ENCODE assay signal across 8 mouse cellular contexts in genomic region chr16:26105115-26105974, GRCm38 (mm10). TPM values are rescaled to one million over a fixed set of nuclear protein-coding genes. Genes with fewer than 3 reads are reported as not detected.
DNase-seq lines count a peak whose midpoint lies in the region; ATAC-seq and TF ChIP-seq lines count a peak whose summit lies in the region.

Gene P3h2, minus strand, starts transcription at chr16:26105784.

- under 1% methylated on average over 101 of the region's 101 CpGs for WGBS in heart, embryonic 12.5 days
- WGBS in kidney, embryonic 15.5 days: under 1% methylated on average over 89 of the region's 101 CpGs
- WGBS in limb, embryonic 15.5 days: under 1% methylated on average over 85 of the region's 101 CpGs
- under 1% methylated on average over 84 of the region's 101 CpGs for WGBS in midbrain, embryonic 16.5 days

- no peak for ATAC-seq in megakaryocyte, adult 5-6 weeks (ENCODE audit: poor library complexity, severe bottlenecking)
- peak; percentile 87 for ATAC-seq in heart, embryonic 12.5 days (ENCODE audit: insufficient number of reproducible peaks, low FRiP score)
- peak; percentile 96 for ATAC-seq in kidney, embryonic 15.5 days (replicated peaks; ENCODE audit: low FRiP score)
- peak; percentile 86 for ATAC-seq in limb, embryonic 15.5 days (ENCODE audit: insufficient number of reproducible peaks, low FRiP score, low TSS enrichment, low read depth)
- peak; percentile 96 for ATAC-seq in midbrain, embryonic 16.5 days

- peak; percentile 46; the same call in 1 of the 2 replicates for TF ChIP-seq CTCF in embryonic fibroblast, embryonic 13.5 days (IDR thresholded peaks at IDR 0.05; ENCODE audit: borderline replicate concordance, insufficient read depth, low read length)

- peaks cover 66% of the 10 kb centered on the region for H3K4me1 ChIP-seq in megakaryocyte, embryonic 14.5 days
- peaks cover 6% of the 10 kb centered on the region for H3K4me1 ChIP-seq in embryonic fibroblast, embryonic 13.5 days (ENCODE audit: control insufficient read depth, insufficient read depth, low read length)
- peaks cover 39% of the 10 kb centered on the region for H3K4me1 ChIP-seq in heart, embryonic 12.5 days (replicated peaks)
- peaks cover 18% of the 10 kb centered on the region for H3K4me1 ChIP-seq in kidney, embryonic 15.5 days
- H3K4me1 ChIP-seq in limb, embryonic 15.5 days: peaks cover 18% of the 10 kb centered on the region
- H3K4me1 ChIP-seq in midbrain, embryonic 16.5 days (ENCODE audit: control insufficient read depth, insufficient read depth, low read length): peaks cover 4% of the 10 kb centered on the region; the same call in 1 of the 2 replicates

- no peak within 1 kb of the TSS for H3K27ac ChIP-seq in embryonic fibroblast, embryonic 13.5 days (ENCODE audit: insufficient read depth, low read length)
- peak within 1 kb of the TSS; percentile 90 for H3K27ac ChIP-seq in heart, embryonic 12.5 days (ENCODE audit: poor library complexity, severe bottlenecking)
- peak within 1 kb of the TSS; percentile 85 for H3K27ac ChIP-seq in kidney, embryonic 15.5 days
- peak within 1 kb of the TSS; percentile 90 for H3K27ac ChIP-seq in limb, embryonic 15.5 days
- H3K27ac ChIP-seq in midbrain, embryonic 16.5 days (ENCODE audit: low read length): peak within 1 kb of the TSS; percentile 61

- H3K4me2 ChIP-seq in heart, embryonic 12.5 days: peak within 1 kb of the TSS; percentile 73
- H3K4me2 ChIP-seq in kidney, embryonic 15.5 days: peak within 1 kb of the TSS; percentile 92
- peak within 1 kb of the TSS; percentile 63 for H3K4me2 ChIP-seq in limb, embryonic 15.5 days
- H3K4me2 ChIP-seq in midbrain, embryonic 16.5 days (ENCODE audit: low read length): peak within 1 kb of the TSS; percentile 89

- TF ChIP-seq POLR2A in embryonic fibroblast, embryonic 13.5 days (IDR thresholded peaks at IDR 0.05; ENCODE audit: low read depth, low read length): no peak

- DNase-seq in testis, postnatal 10 days (ENCODE audit: low spot score): peak; percentile 69

- H3K27me3 ChIP-seq in megakaryocyte, embryonic 14.5 days (replicated peaks): peaks cover 7% of the 10 kb centered on the region
- H3K27me3 ChIP-seq in heart, embryonic 12.5 days (replicated peaks): no peaks in the 10 kb centered on the region
- H3K27me3 ChIP-seq in kidney, embryonic 15.5 days: peaks cover 4% of the 10 kb centered on the region; the same call in 1 of the 2 replicates
- 0 out of 2 replicates have a peak, but pooled peaks cover 5% of the 10 kb centered on the region for H3K27me3 ChIP-seq in limb, embryonic 15.5 days
- peaks cover 2% of the 10 kb centered on the region; the same call in 1 of the 2 replicates for H3K27me3 ChIP-seq in midbrain, embryonic 16.5 days (ENCODE audit: control insufficient read depth, insufficient read depth, low read depth, low read length)

- H3K9ac ChIP-seq in heart, embryonic 12.5 days: peak within 1 kb of the TSS; percentile 89
- H3K9ac ChIP-seq in kidney, embryonic 15.5 days: peak within 1 kb of the TSS; percentile 63
- H3K9ac ChIP-seq in limb, embryonic 15.5 days: peak within 1 kb of the TSS; percentile 62
- peak within 1 kb of the TSS; percentile 86 for H3K9ac ChIP-seq in midbrain, embryonic 16.5 days (ENCODE audit: low read depth, low read length)

- H3K36me3 ChIP-seq in megakaryocyte, embryonic 14.5 days (replicated peaks; ENCODE audit: low read length): no peaks in the 10 kb centered on the region
- no peaks in the 10 kb centered on the region for H3K36me3 ChIP-seq in heart, embryonic 12.5 days
- no peaks in the 10 kb centered on the region for H3K36me3 ChIP-seq in kidney, embryonic 15.5 days
- H3K36me3 ChIP-seq in limb, embryonic 15.5 days: no peaks in the 10 kb centered on the region
- H3K36me3 ChIP-seq in midbrain, embryonic 16.5 days (ENCODE audit: control insufficient read depth, insufficient read depth, low read length): no peaks in the 10 kb centered on the region

- H3K9me3 ChIP-seq in megakaryocyte, embryonic 14.5 days: peaks cover 8% of the 10 kb centered on the region; the same call in 1 of the 2 replicates
- peaks cover 7% of the 10 kb centered on the region; the same call in 1 of the 2 replicates for H3K9me3 ChIP-seq in heart, embryonic 12.5 days (replicated peaks)
- no peaks in the 10 kb centered on the region for H3K9me3 ChIP-seq in kidney, embryonic 15.5 days (replicated peaks)
- H3K9me3 ChIP-seq in limb, embryonic 15.5 days: no peaks in the 10 kb centered on the region
- H3K9me3 ChIP-seq in midbrain, embryonic 16.5 days (replicated peaks; ENCODE audit: control insufficient read depth, low read length, poor library complexity, severe bottlenecking): no peaks in the 10 kb centered on the region

- peak within 1 kb of the TSS; percentile 99 for H3K4me3 ChIP-seq in megakaryocyte, embryonic 14.5 days (replicated peaks)
- peak within 1 kb of the TSS; percentile 45 for H3K4me3 ChIP-seq in embryonic fibroblast, embryonic 13.5 days (ENCODE audit: insufficient read depth, low read length)
- peak within 1 kb of the TSS; percentile 85 for H3K4me3 ChIP-seq in heart, embryonic 12.5 days
- H3K4me3 ChIP-seq in kidney, embryonic 15.5 days (replicated peaks): peak within 1 kb of the TSS; percentile 74
- peak within 1 kb of the TSS; percentile 71 for H3K4me3 ChIP-seq in limb, embryonic 15.5 days
- H3K4me3 ChIP-seq in midbrain, embryonic 16.5 days (ENCODE audit: low read depth, low read length): peak within 1 kb of the TSS; percentile 81

RNA-seq across cellular contexts. Expression of gene P3h2, which starts in this region (rescaled TPM):
- polyA plus RNA-seq in megakaryocyte, embryonic 14.5 days (2012; ENCODE audit: insufficient read depth, low replicate concordance): 2.4 and 7.0 TPM in 2 replicates
- 0.16 TPM in 1 of 2 replicates, not detected in the other for total RNA-seq in megakaryocyte, adult 5-6 weeks (2015)
- total RNA-seq in megakaryocyte, adult 5-6 weeks (2017): not detected in 2 replicates
- 4.1 and 4.8 TPM in 2 replicates for polyA plus RNA-seq in embryonic fibroblast, embryonic 13.5 days (2011; ENCODE audit: insufficient read length, low read depth, missing spikeins)
- polyA plus RNA-seq in heart, embryonic 12.5 days (2016; fragmentation: Nextera tagmentation; extraction: Ambion mirVana): 16.5 and 17.7 TPM in 2 replicates
- polyA plus RNA-seq in kidney, embryonic 15.5 days (2015; fragmentation: Nextera tagmentation; extraction: Ambion mirVana): 7.5 and 8.7 TPM in 2 replicates
- 4.8 TPM in 2 replicates for polyA plus RNA-seq in limb, embryonic 15.5 days (2015; fragmentation: Nextera tagmentation; extraction: Ambion mirVana)
- polyA plus RNA-seq in midbrain, embryonic 16.5 days (2015; fragmentation: Nextera tagmentation; extraction: Ambion mirVana): 0.62 and 0.75 TPM in 2 replicates

Comparison
In these comparisons a context has a peak if more than half of its experiments do, and no peak if none do; other contexts are left out.
1. Peak in ATAC-seq, H3K4me3 ChIP-seq, H3K27ac ChIP-seq, H3K9ac ChIP-seq and H3K4me2 ChIP-seq in midbrain, embryonic 16.5 days; RNA of the gene not detected or under 1 TPM.
2. H3K4me3 ChIP-seq: peak in every context shown above with its lines; median percentile 99 in megakaryocyte, embryonic 14.5 days; 85 in heart, embryonic 12.5 days; 81 in midbrain, embryonic 16.5 days; 74 in kidney, embryonic 15.5 days; 71 in limb, embryonic 15.5 days; 45 in embryonic fibroblast, embryonic 13.5 days.